Mouse (Mus musculus): Measurements from ENCODE around the gene Nebl. TPM values are rescaled to one million over a fixed set of nuclear protein-coding genes. Genes with fewer than 3 reads are reported as not detected.

Gene Nebl
- polyA plus RNA-seq, 1 experiment: 132 TPM

DNA sequence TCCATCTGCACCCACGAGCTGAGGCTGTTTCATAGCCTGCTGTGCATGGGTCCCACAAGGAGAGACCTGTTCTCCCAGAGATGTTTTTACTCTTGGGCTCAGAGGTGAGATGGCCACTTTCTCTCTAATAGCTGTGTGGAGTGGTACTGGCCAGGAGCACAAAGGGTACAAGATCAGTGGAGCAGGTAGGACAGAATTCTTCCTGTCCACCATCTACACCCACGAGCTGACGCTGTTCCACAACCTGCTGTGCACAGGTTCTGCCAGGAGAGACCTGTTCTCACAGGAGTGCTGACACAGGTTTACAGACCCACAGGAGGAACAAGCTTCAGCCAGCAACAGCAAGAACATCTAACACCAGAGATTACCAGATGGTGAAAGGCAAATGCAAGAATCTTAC is 155.6 kb downstream of the Nebl start:
- Histone ChIP-seq H3K27me3 (ENCODE audit: control insufficient read depth, insufficient read depth, low read length) (no peaks in the 10 kb centered on the region), H3K27ac (ENCODE audit: control insufficient read depth, insufficient read depth, low read length) (no peak overlapping the region), H3K4me1 (replicated peaks; ENCODE audit: control insufficient read depth, insufficient read depth, low read length) (no peaks in the 10 kb centered on the region), H3K36me3 (ENCODE audit: control insufficient read depth, insufficient read depth, low read length) (no peaks in the 10 kb centered on the region), H3K4me3 (ENCODE audit: control insufficient read depth, insufficient read depth, low read length) (no peak overlapping the region)
- TF ChIP-seq CTCF (IDR thresholded peaks at IDR 0.05; ENCODE audit: borderline replicate concordance, control insufficient read depth, extremely low read depth, insufficient read depth, low read length, poor library complexity) (no peak), POLR2A (IDR thresholded peaks at IDR 0.05; ENCODE audit: control insufficient read depth, extremely low read depth, insufficient read depth, low read length, poor library complexity) (no peak)
- no peak for DNase-seq
- 85% methylated on average over 3 of the region's 3 CpGs for WGBS

DNA sequence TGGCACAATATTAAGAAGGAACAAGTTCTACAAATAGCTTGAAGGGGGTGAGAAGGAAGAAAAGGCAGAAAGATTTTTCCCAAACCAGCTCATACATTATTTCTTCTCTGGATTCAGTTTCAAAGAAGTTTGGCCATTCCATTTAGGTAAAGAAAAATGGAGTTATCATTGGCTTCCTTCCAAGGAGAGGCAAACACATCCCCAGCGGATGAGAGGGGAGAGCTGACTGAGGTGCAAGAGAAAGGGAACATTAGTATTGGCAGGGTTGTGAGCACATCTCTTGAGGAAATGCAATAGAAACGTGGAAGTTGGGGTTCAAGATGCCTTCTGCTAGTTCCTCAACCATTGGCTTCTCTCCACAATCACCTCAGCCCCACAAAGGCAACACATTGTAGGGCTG is 159.5 kb downstream of the Nebl start:
- no peaks in the 10 kb centered on the region for H3K4me1 ChIP-seq (replicated peaks; ENCODE audit: control insufficient read depth, insufficient read depth, low read length)
- no peaks in the 10 kb centered on the region for H3K27me3 ChIP-seq (ENCODE audit: control insufficient read depth, insufficient read depth, low read length)
- H3K4me3 ChIP-seq (ENCODE audit: control insufficient read depth, insufficient read depth, low read length): no peak overlapping the region
- no peak for DNase-seq
- no peak overlapping the region for H3K27ac ChIP-seq (ENCODE audit: control insufficient read depth, insufficient read depth, low read length)
- 52% methylated on average over 2 of the region's 2 CpGs for WGBS
- H3K36me3 ChIP-seq (ENCODE audit: control insufficient read depth, insufficient read depth, low read length): no peaks in the 10 kb centered on the region
- TF ChIP-seq POLR2A (IDR thresholded peaks at IDR 0.05; ENCODE audit: control insufficient read depth, extremely low read depth, insufficient read depth, low read length, poor library complexity) (no peak), CTCF (IDR thresholded peaks at IDR 0.05; ENCODE audit: borderline replicate concordance, control insufficient read depth, extremely low read depth, insufficient read depth, low read length, poor library complexity) (no peak)

- WGBS: 84% methylated on average over 4 of the region's 4 CpGs
- H3K4me3 ChIP-seq (ENCODE audit: control insufficient read depth, insufficient read depth, low read length): no peak overlapping the region
- DNase-seq: no peak
Observed at GRCm38 (mm10) chr2:17558889-17559742, 172.1 kb downstream of the Nebl start.

DNA sequence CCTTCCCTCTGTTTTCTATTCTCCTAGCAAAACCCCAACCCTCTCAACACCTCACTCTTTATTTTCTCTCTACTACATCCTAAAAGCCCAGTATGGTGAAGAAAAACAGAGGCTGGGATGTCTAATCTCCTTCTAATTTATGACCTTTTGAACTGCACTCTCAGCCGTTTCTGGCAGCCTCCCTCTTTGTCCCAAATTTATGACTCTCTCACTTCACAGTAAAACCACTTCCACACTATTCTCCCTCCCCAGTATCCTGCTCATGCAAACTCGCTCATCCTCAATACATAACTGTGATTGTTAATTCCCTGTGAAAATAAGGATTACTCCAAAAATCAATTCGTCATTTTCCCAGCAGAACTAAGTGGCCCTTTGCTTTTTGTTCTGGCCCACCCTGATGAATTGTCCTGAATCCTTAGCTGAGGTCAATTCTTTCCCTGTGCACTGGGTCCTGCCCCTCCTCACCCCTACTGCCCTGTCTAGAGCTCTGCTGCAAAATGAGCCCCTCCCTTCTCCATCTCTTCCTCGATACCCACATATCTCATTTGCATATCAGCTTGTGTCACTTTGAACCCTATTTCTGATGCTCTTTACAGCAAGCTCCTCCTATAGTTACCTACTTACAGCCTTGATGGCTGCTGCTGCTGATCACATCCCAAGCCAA is 181.2 kb downstream of the Nebl start:
- 42% methylated on average over 4 of the region's 4 CpGs for WGBS
- Histone ChIP-seq H3K4me3 (ENCODE audit: control insufficient read depth, insufficient read depth, low read length) (no peak overlapping the region), H3K36me3 (ENCODE audit: control insufficient read depth, insufficient read depth, low read length) (no peaks in the 10 kb centered on the region), H3K27ac (ENCODE audit: control insufficient read depth, insufficient read depth, low read length) (no peak overlapping the region), H3K4me1 (replicated peaks; ENCODE audit: control insufficient read depth, insufficient read depth, low read length) (no peaks in the 10 kb centered on the region), H3K27me3 (ENCODE audit: control insufficient read depth, insufficient read depth, low read length) (no peaks in the 10 kb centered on the region)
- TF ChIP-seq CTCF (IDR thresholded peaks at IDR 0.05; ENCODE audit: borderline replicate concordance, control insufficient read depth, extremely low read depth, insufficient read depth, low read length, poor library complexity) (no peak), POLR2A (IDR thresholded peaks at IDR 0.05; ENCODE audit: control insufficient read depth, extremely low read depth, insufficient read depth, low read length, poor library complexity) (no peak)
- DNase-seq: no peak

More at GRCm38 (mm10) chr2:17558889-17559742, 172.1 kb downstream of the Nebl start:
- H3K27me3 ChIP-seq (ENCODE audit: control insufficient read depth, insufficient read depth, low read length): no peaks in the 10 kb centered on the region
- no peaks in the 10 kb centered on the region for H3K4me1 ChIP-seq (replicated peaks; ENCODE audit: control insufficient read depth, insufficient read depth, low read length)
- no peak for TF ChIP-seq CTCF (IDR thresholded peaks at IDR 0.05; ENCODE audit: borderline replicate concordance, control insufficient read depth, extremely low read depth, insufficient read depth, low read length, poor library complexity)
- TF ChIP-seq POLR2A (IDR thresholded peaks at IDR 0.05; ENCODE audit: control insufficient read depth, extremely low read depth, insufficient read depth, low read length, poor library complexity): no peak
- no peak overlapping the region for H3K27ac ChIP-seq (ENCODE audit: control insufficient read depth, insufficient read depth, low read length)
- H3K36me3 ChIP-seq (ENCODE audit: control insufficient read depth, insufficient read depth, low read length): no peaks in the 10 kb centered on the region

DNA sequence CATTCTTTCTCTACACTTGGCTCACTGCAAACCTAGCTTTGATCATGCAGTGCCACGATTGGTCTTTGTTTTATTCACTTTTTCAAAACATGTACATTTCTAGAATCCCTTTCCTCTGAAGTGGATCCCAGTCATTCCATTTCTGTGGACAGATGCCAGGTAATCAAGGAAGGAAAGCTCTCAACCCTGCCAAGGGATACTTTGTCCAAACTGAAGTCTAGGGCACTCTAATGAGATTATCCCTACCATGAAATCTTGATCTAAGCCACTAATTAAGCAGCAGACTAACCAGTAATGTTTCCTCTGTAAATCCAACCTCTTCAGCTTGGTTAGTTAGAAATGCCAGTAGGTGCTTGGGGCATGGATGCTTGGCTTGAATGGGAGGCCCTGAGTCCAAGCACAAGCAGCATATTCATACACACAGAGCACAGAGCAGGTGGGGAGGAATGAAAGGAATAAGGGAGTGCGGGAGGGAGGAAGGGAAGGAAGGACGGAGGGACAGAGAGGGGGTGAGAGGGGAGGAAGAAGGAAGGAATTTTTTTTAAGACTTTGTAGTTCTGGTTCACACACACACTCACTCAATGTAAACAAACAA is 184.8 kb downstream of the Nebl start:
- TF ChIP-seq CTCF (IDR thresholded peaks at IDR 0.05; ENCODE audit: borderline replicate concordance, control insufficient read depth, extremely low read depth, insufficient read depth, low read length, poor library complexity) (no peak), POLR2A (IDR thresholded peaks at IDR 0.05; ENCODE audit: control insufficient read depth, extremely low read depth, insufficient read depth, low read length, poor library complexity) (no peak)
- Histone ChIP-seq H3K36me3 (ENCODE audit: control insufficient read depth, insufficient read depth, low read length) (no peaks in the 10 kb centered on the region), H3K27ac (ENCODE audit: control insufficient read depth, insufficient read depth, low read length) (no peak overlapping the region), H3K4me3 (ENCODE audit: control insufficient read depth, insufficient read depth, low read length) (no peak overlapping the region), H3K27me3 (ENCODE audit: control insufficient read depth, insufficient read depth, low read length) (no peaks in the 10 kb centered on the region), H3K4me1 (replicated peaks; ENCODE audit: control insufficient read depth, insufficient read depth, low read length) (no peaks in the 10 kb centered on the region)
- WGBS: 91% methylated on average over 3 of the region's 3 CpGs
- DNase-seq: no peak

DNA sequence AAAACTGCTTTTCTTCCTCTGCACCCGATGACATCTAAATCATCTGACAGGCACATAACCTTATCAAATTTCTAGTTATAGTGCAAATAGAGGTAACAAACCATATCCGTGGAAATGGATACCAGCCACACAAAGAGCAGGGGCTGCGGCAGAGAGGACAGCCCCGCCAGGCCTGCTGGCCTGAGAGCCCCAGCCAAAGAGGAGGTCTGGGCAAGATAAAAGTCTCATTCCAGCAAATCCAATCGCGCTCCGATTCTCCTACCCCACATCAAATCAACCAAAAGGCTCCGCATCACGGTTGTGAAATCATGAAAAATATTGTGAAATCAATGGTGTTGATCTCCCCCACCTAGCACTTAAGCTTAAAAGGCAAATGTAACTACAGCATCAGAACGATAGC is 191.5 kb downstream of the Nebl start:
- Histone ChIP-seq H3K27me3 (ENCODE audit: control insufficient read depth, insufficient read depth, low read length) (no peaks in the 10 kb centered on the region), H3K4me1 (replicated peaks; ENCODE audit: control insufficient read depth, insufficient read depth, low read length) (no peaks in the 10 kb centered on the region), H3K36me3 (ENCODE audit: control insufficient read depth, insufficient read depth, low read length) (no peaks in the 10 kb centered on the region), H3K27ac (ENCODE audit: control insufficient read depth, insufficient read depth, low read length) (no peak overlapping the region), H3K4me3 (ENCODE audit: control insufficient read depth, insufficient read depth, low read length) (no peak overlapping the region)
- DNase-seq: no peak
- WGBS: 91% methylated on average over 10 of the region's 10 CpGs
- TF ChIP-seq POLR2A (IDR thresholded peaks at IDR 0.05; ENCODE audit: control insufficient read depth, extremely low read depth, insufficient read depth, low read length, poor library complexity) (no peak), CTCF (IDR thresholded peaks at IDR 0.05; ENCODE audit: borderline replicate concordance, control insufficient read depth, extremely low read depth, insufficient read depth, low read length, poor library complexity) (no peak)
